Mouse (Mus musculus) forebrain, embryonic 14.5 days (tissue): ENCODE data around the gene Cldn4. TPM values are rescaled to one million over a fixed set of nuclear protein-coding genes. Genes with fewer than 3 reads are reported as not detected.

Experiments
- ATAC-seq: fragments of 200-750 bp; cut with Nextera tagmentation; 2 replicates; pipeline ENCODE4 v1.8.0; 2017; ENCODE audit warnings: mild to moderate bottlenecking, moderate library complexity
- DNase-seq: peaks from one replicate; pipeline ENCODE4 v3.0.0-alpha.2; 2015; ENCODE audit warnings: low spot score
- H3K27ac ChIP-seq: fragments of 300-500 bp; sonication (generic); 2 replicates; pipeline ENCODE4 v1.5.1; 2014; ENCODE audit warnings: low read depth, mild to moderate bottlenecking, control low read depth, low read length, moderate library complexity
- H3K27me3 ChIP-seq: fragments of 300-500 bp; sonication (generic); replicated peaks from 2 replicates; pipeline ENCODE4 v1.6.1; 2014; ENCODE audit warnings: low read length, control low read depth, mixed read lengths; ENCODE audit not compliant: control insufficient read depth, insufficient read depth
- H3K36me3 ChIP-seq: fragments of 300-500 bp; sonication (generic); 2 replicates; pipeline ENCODE4 v1.6.1; 2014; ENCODE audit warnings: low read length, control low read depth; ENCODE audit not compliant: control insufficient read depth, insufficient read depth
- H3K4me1 ChIP-seq: fragments of 300-500 bp; sonication (generic); 2 replicates; pipeline ENCODE4 v1.6.1; 2014; ENCODE audit warnings: antibody characterized with exemption, low read length, control low read depth; ENCODE audit not compliant: control insufficient read depth, insufficient read depth
- H3K4me2 ChIP-seq: fragments of 300-500 bp; sonication (generic); 2 replicates; pipeline ENCODE4 v1.6.1; 2014; ENCODE audit warnings: mild to moderate bottlenecking, control low read depth, low read length
- H3K4me3 ChIP-seq: fragments of 300-500 bp; sonication (generic); 2 replicates; pipeline ENCODE4 v1.5.1; 2014; ENCODE audit warnings: low read depth, low read length, control low read depth
- H3K9ac ChIP-seq: fragments of 300-500 bp; sonication (generic); 2 replicates; pipeline ENCODE4 v1.6.1; 2014; ENCODE audit warnings: mild to moderate bottlenecking, low read length, control low read depth, moderate library complexity
- H3K9me3 ChIP-seq: fragments of 300-500 bp; sonication (generic); replicated peaks from 2 replicates; pipeline ENCODE4 v1.6.1; 2016; ENCODE audit warnings: low read length, control low read depth, mixed read lengths; ENCODE audit not compliant: control insufficient read depth
- WGBS: fragments of 180-500 bp; shearing (Covaris S2); extraction: QIAGEN DNeasy Blood & Tissue Kit; methylation state at CpG from one replicate; pipeline ENCODE4 v1.1.7; 2014; 5-methylcytosine and 5-hydroxymethylcytosine counted together
- polyA plus RNA-seq: library from polyadenylated mRNA; unstranded; fragments of >200 nt; fragmentation: Nextera tagmentation; extraction: Ambion mirVana; gene quantifications from 2 replicates; pipeline ENCODE4 v1.2.1, GENCODE M21; 2014

The Cldn4 gene
- not detected in 2 replicates for polyA plus RNA-seq

GRCm38 (mm10) chr5:134946857-134947255 is at the start of gene Cldn4:
TSS of gene Cldn4 (minus strand) at chr5:134946934.
- no peak for ATAC-seq
- no peak within 1 kb of the TSS for H3K4me2 ChIP-seq
- no peaks in the 10 kb centered on the region for H3K4me1 ChIP-seq
- H3K27me3 ChIP-seq, result peaks cover 23% of the 10 kb centered on the region; the same call in 1 of the 2 replicates
- no peak within 1 kb of the TSS for H3K27ac ChIP-seq
- no peak for DNase-seq
- H3K36me3 ChIP-seq, result no peaks in the 10 kb centered on the region
- H3K9ac ChIP-seq, result no peak within 1 kb of the TSS
- no peak within 1 kb of the TSS for H3K4me3 ChIP-seq
- H3K9me3 ChIP-seq, result no peaks in the 10 kb centered on the region
- 7% methylated on average over 11 of the region's 11 CpGs for WGBS

- no peak overlapping the region for H3K27ac ChIP-seq
- no peaks in the 10 kb centered on the region for H3K9me3 ChIP-seq
- 93% methylated on average over 5 of the region's 5 CpGs for WGBS
- ATAC-seq, result no peak
- peaks cover 13% of the 10 kb centered on the region for H3K27me3 ChIP-seq
- H3K4me1 ChIP-seq, result no peaks in the 10 kb centered on the region
- DNase-seq, result no peak
- H3K36me3 ChIP-seq, result no peaks in the 10 kb centered on the region
- no peak overlapping the region for H3K9ac ChIP-seq
- no peak overlapping the region for H3K4me3 ChIP-seq
- no peak overlapping the region for H3K4me2 ChIP-seq
Observed at GRCm38 (mm10) chr5:134992566-134992965, 45.8 kb upstream of the Cldn4 start.

GRCm38 (mm10) chr5:134989741-134990140 is 43.0 kb upstream of the Cldn4 start:
- Histone ChIP-seq H3K4me1 (no peaks in the 10 kb centered on the region; the same call in 1 of the 2 replicates), H3K4me2 (no peak overlapping the region), H3K9ac (no peak overlapping the region), H3K4me3 (no peak overlapping the region), H3K9me3 (no peaks in the 10 kb centered on the region), H3K27ac (no peak overlapping the region), H3K36me3 (no peaks in the 10 kb centered on the region), H3K27me3 (peaks cover 41% of the 10 kb centered on the region)
- ATAC-seq (no peak), DNase-seq (no peak)
- 72% methylated on average over 6 of the region's 6 CpGs for WGBS

- DNase-seq, result no peak
- Histone ChIP-seq H3K4me2 (no peak overlapping the region), H3K27ac (no peak overlapping the region), H3K4me3 (no peak overlapping the region), H3K27me3 (peaks cover 46% of the 10 kb centered on the region), H3K9ac (no peak overlapping the region), H3K9me3 (no peaks in the 10 kb centered on the region), H3K36me3 (no peaks in the 10 kb centered on the region), H3K4me1 (no peaks in the 10 kb centered on the region; the same call in 1 of the 2 replicates)
- ATAC-seq, result no peak
- WGBS, result 79% methylated on average over 11 of the region's 11 CpGs
Observed at GRCm38 (mm10) chr5:134989166-134989565, 42.4 kb upstream of the Cldn4 start.

GRCm38 (mm10) chr5:134986298-134987268 is 39.8 kb upstream of the Cldn4 start:
- DNase-seq (peak; percentile 45), ATAC-seq (peak; percentile 46)
- Histone ChIP-seq H3K27ac (no peak overlapping the region), H3K4me1 (no peaks in the 10 kb centered on the region; the same call in 1 of the 2 replicates), H3K27me3 (peaks cover 46% of the 10 kb centered on the region), H3K36me3 (no peaks in the 10 kb centered on the region), H3K4me2 (peak overlapping the region; percentile 43), H3K4me3 (peak overlapping the region; percentile 25), H3K9me3 (no peaks in the 10 kb centered on the region), H3K9ac (no peak overlapping the region)
- WGBS, result 3% methylated on average over 79 of the region's 79 CpGs

- under 1% methylated on average over 25 of the region's 25 CpGs for WGBS
- Histone ChIP-seq H3K4me3 (peak within 1 kb of the TSS; percentile 25), H3K27me3 (peaks cover 46% of the 10 kb centered on the region), H3K9ac (no peak within 1 kb of the TSS), H3K4me2 (peak within 1 kb of the TSS; percentile 43), H3K4me1 (no peaks in the 10 kb centered on the region; the same call in 1 of the 2 replicates), H3K27ac (no peak within 1 kb of the TSS), H3K9me3 (no peaks in the 10 kb centered on the region), H3K36me3 (no peaks in the 10 kb centered on the region)
- DNase-seq (peak; percentile 41), ATAC-seq (peak; percentile 46; the same call in 1 of the 2 replicates)
Observed at GRCm38 (mm10) chr5:134985633-134986297, 39.0 kb upstream of the Cldn4 start, which contains the start of gene Cldn3. TSS of gene Cldn3 (plus strand) at chr5:134986214.

GRCm38 (mm10) chr5:134983771-134984170 is 37.0 kb upstream of the Cldn4 start:
- Histone ChIP-seq H3K4me3 (no peak overlapping the region), H3K27me3 (peaks cover 43% of the 10 kb centered on the region), H3K4me2 (no peak overlapping the region), H3K27ac (no peak overlapping the region), H3K4me1 (no peaks in the 10 kb centered on the region; the same call in 1 of the 2 replicates), H3K9me3 (no peaks in the 10 kb centered on the region), H3K9ac (no peak overlapping the region), H3K36me3 (no peaks in the 10 kb centered on the region)
- WGBS, result 6% methylated on average over 3 of the region's 3 CpGs
- DNase-seq, result no peak
- no peak for ATAC-seq

GRCm38 (mm10) chr5:134983111-134983510 is 36.4 kb upstream of the Cldn4 start:
- ATAC-seq, result no peak
- 80% methylated on average over 1 of the region's 1 CpGs for WGBS
- no peak overlapping the region for H3K9ac ChIP-seq

More at GRCm38 (mm10) chr5:134983111-134983510, 36.4 kb upstream of the Cldn4 start:
- H3K4me2 ChIP-seq, result no peak overlapping the region
- no peak for DNase-seq
- no peaks in the 10 kb centered on the region; the same call in 1 of the 2 replicates for H3K4me1 ChIP-seq
- H3K36me3 ChIP-seq, result no peaks in the 10 kb centered on the region
- H3K4me3 ChIP-seq, result no peak overlapping the region
- H3K9me3 ChIP-seq, result no peaks in the 10 kb centered on the region
- H3K27me3 ChIP-seq, result peaks cover 38% of the 10 kb centered on the region
- H3K27ac ChIP-seq, result no peak overlapping the region
